Mouse (Mus musculus) spleen, adult 10 weeks (tissue): ENCODE data around the gene Kyat1. TPM values are rescaled to one million over a fixed set of nuclear protein-coding genes. Genes with fewer than 3 reads are reported as not detected.

Experiments
- polyA plus RNA-seq: library from polyadenylated mRNA; stranded (reverse); fragments of 350-450 nt; fragmentation: Illumina TruSeq; extraction: RNeasy Lipid Tissue Mini Kit (QIAGEN cat#74804); gene quantifications from one replicate; pipeline ENCODE4 v1.2.3, GENCODE M21; 2015; ENCODE audit warnings: low replicate concordance; ENCODE audit not compliant: insufficient read depth

The Kyat1 gene
- 5.0 TPM for polyA plus RNA-seq

DNA sequence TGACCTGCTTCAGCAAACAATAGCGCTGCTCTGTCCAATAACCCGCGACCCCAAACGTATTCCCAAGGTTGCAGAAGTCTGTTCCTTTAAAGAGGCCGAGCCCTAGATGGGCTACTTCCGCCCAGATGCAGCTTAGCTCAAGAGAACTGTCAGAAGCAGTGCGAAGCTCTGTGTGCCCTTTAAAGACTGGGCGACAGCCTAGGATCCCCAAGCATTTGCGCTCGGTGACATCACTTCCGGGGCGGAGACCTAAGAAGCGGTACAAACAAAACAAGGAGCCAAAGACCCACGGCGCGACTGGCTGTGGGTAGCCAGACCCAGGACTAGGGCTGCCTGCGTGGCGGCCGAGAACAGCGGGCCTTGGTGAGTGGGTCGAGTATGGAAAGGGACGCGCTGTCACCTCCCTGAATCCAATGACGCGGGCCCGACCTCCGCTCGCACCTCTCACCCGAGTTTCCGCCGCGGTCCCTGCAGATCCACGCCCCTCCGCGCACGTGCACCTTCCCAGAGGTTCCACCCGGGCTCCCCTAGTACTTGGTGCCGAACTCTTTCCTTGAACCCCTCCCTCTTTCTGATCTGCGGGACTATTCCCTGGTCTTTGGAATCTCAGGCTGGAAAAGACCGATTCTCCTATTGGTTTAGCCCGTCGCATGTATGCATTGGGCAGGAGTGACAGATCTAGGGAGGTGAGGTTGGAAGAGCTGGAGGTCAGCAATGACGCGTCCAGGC lies at the start of gene Kyat1:
Kyat1 (minus strand) TSS at position 219 of the 729 bp plus-strand sequence.

DNA sequence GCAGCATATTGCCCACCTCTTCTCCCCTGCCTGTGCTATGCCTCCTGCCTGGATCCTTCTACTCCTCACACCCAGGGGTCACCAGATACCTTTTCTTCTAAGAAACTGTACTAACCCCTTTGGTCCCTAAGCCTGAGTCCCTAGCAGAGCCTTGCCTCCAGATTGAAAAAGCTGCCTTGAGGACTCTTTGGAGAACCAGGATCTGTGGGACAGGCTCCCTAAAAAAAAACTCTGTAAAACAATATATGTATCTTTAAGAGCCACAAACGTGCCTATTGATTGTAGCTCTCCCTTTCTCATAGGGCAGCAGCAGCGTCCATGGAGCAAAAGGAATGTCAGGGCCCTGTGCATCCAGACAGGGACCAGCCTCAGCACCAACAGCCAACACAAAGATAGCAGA lies 34.6 kb upstream of the Kyat1 start, which contains the start of gene Gm28035:
Gm28035 (plus strand) TSS at position 301 of the 400 bp plus-strand sequence.

DNA sequence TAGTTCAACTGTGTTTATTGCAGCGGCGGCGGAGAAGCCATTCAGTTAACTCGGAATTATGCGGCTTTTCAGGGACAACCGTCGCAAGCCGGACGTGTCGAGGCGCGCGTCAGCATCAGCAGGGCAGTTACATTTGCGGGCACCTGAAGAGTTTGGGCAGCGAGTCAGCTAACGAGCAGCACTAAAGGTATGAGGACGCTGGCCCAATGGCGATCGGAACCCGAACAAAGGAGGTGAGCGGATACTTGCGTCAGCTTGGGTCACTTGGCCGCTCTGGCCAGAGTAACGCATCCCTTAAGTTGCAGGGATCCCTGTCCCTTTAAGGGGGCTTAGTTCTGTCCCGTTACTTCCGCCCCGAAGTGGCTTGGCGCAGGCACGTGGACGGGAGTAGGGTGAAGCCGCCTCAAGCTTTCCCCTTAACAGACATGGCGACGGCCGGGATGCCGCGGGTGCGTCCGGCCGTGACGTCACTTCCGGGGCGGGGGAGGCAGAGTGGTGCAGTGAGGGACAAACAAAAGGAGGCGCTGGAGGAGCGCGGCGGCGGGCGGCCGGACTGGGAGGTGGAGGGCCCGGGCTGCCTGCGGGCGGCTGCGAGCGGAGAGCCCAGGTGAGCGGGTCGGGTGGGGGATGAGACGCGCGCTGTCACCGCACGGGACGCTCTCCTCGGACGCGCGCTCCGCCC lies 31.7 kb upstream of the Kyat1 start, which contains the start of gene Lrrc8a:
Lrrc8a (plus strand) TSS at position 517 of the 682 bp plus-strand sequence.

DNA sequence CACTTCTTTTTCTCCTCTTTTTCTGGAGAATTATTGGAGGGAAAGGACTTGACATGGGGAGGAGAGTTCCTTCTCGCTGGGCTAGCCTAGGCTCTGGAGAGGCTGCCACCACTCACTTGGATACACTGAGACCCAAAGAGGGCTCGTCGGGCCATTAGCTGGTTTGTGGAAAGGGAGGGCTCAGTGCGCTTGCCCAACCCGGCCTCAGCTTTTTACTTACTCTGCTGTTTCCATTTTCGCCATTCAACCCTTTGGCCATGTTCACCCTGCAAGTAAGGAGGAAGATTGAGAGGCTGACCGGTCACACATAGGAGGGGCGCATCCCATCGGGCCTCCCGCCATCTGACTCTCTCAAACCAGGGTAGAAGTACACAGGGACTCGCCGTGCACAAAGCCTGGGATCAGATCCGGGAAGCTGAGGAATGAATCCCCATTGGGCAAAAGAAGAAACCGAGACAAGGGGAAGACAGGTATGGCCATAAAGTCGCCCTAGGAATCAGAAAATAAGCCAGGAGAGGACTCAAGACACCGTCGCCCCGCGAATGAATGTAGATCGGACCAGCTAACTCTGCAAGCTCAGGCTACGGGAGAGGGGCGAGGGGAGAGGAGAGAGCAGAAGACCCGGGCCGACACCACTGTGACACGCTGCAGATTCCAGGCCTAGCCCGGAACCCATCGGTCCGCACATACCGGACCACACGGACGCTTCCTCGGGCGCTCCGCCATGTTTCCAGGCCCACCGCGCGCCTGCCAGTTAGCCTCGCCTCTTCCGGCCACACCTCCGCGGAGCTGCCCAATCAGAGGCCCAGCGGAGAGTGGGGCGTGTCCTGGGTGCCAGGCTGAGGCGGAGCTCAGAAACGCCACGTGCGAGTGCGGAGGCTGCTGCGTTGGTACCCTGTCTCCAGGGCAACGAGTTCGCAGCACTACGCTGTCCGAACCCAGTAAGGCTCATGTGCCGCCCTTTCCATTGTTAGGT lies 27.7 kb downstream of the Kyat1 start, which contains the start of gene Spout1:
Spout1 (minus strand) TSS at position 760 of the 976 bp plus-strand sequence.

DNA sequence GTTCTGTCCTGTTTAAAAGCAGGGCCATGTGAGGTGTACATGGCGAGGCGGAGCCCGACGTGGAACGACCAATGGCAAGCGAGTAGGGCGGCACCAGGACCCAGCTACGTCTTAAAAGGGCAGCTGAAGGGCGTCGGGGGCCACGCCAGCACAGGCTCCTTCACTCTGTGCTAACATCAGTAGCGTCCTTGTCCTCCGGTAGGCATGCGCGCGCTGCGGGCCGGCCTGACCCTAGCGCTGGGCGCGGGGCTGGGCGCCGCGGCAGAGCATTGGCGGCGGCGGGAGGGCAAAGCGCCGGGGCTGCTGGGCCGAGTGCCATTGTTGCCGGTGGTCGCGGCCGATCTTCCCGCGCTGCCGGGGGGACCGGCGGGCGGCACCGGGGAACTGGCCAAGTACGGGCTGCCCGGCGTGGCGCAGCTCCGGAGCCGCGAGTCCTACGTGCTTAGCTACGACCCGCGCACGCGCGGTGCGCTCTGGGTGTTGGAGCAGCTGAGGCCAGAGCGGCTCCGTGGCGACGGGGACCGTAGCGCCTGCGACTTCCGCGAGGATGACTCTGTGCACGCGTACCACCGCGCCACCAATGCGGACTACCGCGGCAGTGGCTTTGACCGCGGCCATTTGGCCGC lies 34.2 kb downstream of the Kyat1 start, which contains the start of gene Endog:
Endog (plus strand) TSS at position 123 of the 626 bp plus-strand sequence.

Other genes starting within 250 kb of the Kyat1 start
- 111 TPM for gene Sptan1, start 240.3 kb downstream of the Kyat1 start, polyA plus RNA-seq
- gene Wdr34, start 157.0 kb downstream of the Kyat1 start, polyA plus RNA-seq, result 0.88 TPM
- 534 TPM for gene Set, start 148.5 kb downstream of the Kyat1 start, polyA plus RNA-seq
- 1.2 TPM for gene Pkn3, start 128.2 kb downstream of the Kyat1 start, polyA plus RNA-seq
- 4.9 TPM for gene Zdhhc12, start 112.2 kb downstream of the Kyat1 start, polyA plus RNA-seq
- gene Zer1, start 81.3 kb downstream of the Kyat1 start, polyA plus RNA-seq, result 30.0 TPM
- 42.2 TPM for gene Tbc1d13, start 72.1 kb downstream of the Kyat1 start, polyA plus RNA-seq
- 1.2 TPM for gene Endog, start 34.4 kb downstream of the Kyat1 start, polyA plus RNA-seq
- 8.9 TPM for gene Spout1, start 27.4 kb downstream of the Kyat1 start, polyA plus RNA-seq
- gene Lrrc8a, start 31.9 kb upstream of the Kyat1 start, polyA plus RNA-seq, result 9.8 TPM
- 1.5 TPM for gene Gm28035, start 34.7 kb upstream of the Kyat1 start, polyA plus RNA-seq
- gene Phyhd1, start 60.4 kb upstream of the Kyat1 start, polyA plus RNA-seq, result 27.3 TPM
- gene Gm28038, start 75.2 kb upstream of the Kyat1 start, polyA plus RNA-seq, result not detected
- 8.9 TPM for gene Dolk, start 80.5 kb upstream of the Kyat1 start, polyA plus RNA-seq
- gene Nup188, start 80.5 kb upstream of the Kyat1 start, polyA plus RNA-seq, result 24.6 TPM
- 19.0 TPM for gene Sh3glb2, start 153.5 kb upstream of the Kyat1 start, polyA plus RNA-seq
- 4.3 TPM for gene Miga2, start 158.4 kb upstream of the Kyat1 start, polyA plus RNA-seq
- gene Dolpp1, start 186.4 kb upstream of the Kyat1 start, polyA plus RNA-seq, result 9.2 TPM
- 12.9 TPM for gene Crat, start 210.0 kb upstream of the Kyat1 start, polyA plus RNA-seq
- 66.8 TPM for gene Ptpa, start 210.2 kb upstream of the Kyat1 start, polyA plus RNA-seq